Comparison of ENCODE assay signal across 15 mouse cellular contexts in genomic region chr9:61225020-61225652, GRCm38 (mm10).
DNase-seq lines count a peak whose midpoint lies in the region; ATAC-seq and TF ChIP-seq lines count a peak whose summit lies in the region.
"Had no signal": no experiment of that assay in that cellular context is flagged by ENCODE, and none has a peak within 500 bp of the region (broad histone marks: within the 10 kb centered on the region; RNA-seq: fewer than 3 reads in every experiment).

No protein-coding gene starts in this region.

- no peak overlapping the region for H3ac ChIP-seq in myocyte (ENCODE audit: control insufficient read depth, insufficient read length)

- H3K4me3 ChIP-seq in myocyte: no peak overlapping the region
- H3K4me3 ChIP-seq in hindbrain, embryonic 16.5 days (ENCODE audit: low read length): no peak overlapping the region
- no peak overlapping the region for H3K4me3 ChIP-seq in intestine, embryonic 15.5 days (replicated peaks)
- H3K4me3 ChIP-seq: neural tube, embryonic 15.5 days had no signal

- no peak overlapping the region for H3K27ac ChIP-seq in hindbrain, embryonic 16.5 days (ENCODE audit: low read depth, low read length)
- no peak overlapping the region for H3K27ac ChIP-seq in intestine, embryonic 15.5 days
- H3K27ac ChIP-seq: hindbrain, embryonic 14.5 days; neural tube, embryonic 15.5 days had no signal

- no peaks in the 10 kb centered on the region for H3K9me3 ChIP-seq in hindbrain, embryonic 16.5 days (ENCODE audit: control insufficient read depth, low read length)
- H3K9me3 ChIP-seq in intestine, embryonic 15.5 days: no peaks in the 10 kb centered on the region
- H3K9me3 ChIP-seq: neural tube, embryonic 15.5 days had no signal

- peaks cover 14% of the 10 kb centered on the region for H3K4me1 ChIP-seq in hindbrain, embryonic 16.5 days (ENCODE audit: control insufficient read depth, insufficient read depth, low read depth, low read length)
- H3K4me1 ChIP-seq in intestine, embryonic 15.5 days (replicated peaks): no peaks in the 10 kb centered on the region

- no peak overlapping the region for H3K9ac ChIP-seq in hindbrain, embryonic 16.5 days (ENCODE audit: low read depth, low read length)
- no peak overlapping the region for H3K9ac ChIP-seq in intestine, embryonic 15.5 days
- H3K9ac ChIP-seq: hindbrain, embryonic 14.5 days; lung, embryonic 14.5 days; neural tube, embryonic 15.5 days had no signal

- no peak overlapping the region for H3K4me2 ChIP-seq in myocyte (ENCODE audit: low read depth)
- H3K4me2 ChIP-seq in hindbrain, embryonic 16.5 days (ENCODE audit: low read length): no peak overlapping the region
- H3K4me2 ChIP-seq in intestine, embryonic 15.5 days (replicated peaks): no peak overlapping the region
- H3K4me2 ChIP-seq: hindbrain, embryonic 14.5 days; lung, embryonic 14.5 days; neural tube, embryonic 15.5 days had no signal

- WGBS in hindbrain, embryonic 16.5 days: 90% methylated on average over 4 of the region's 4 CpGs
- WGBS in intestine, embryonic 15.5 days: 83% methylated on average over 4 of the region's 4 CpGs

- H3K36me3 ChIP-seq in myocyte (ENCODE audit: control insufficient read depth, insufficient read depth): no peaks in the 10 kb centered on the region
- H3K36me3 ChIP-seq in hindbrain, embryonic 16.5 days (ENCODE audit: control insufficient read depth, insufficient read depth, low read length): no peaks in the 10 kb centered on the region
- no peaks in the 10 kb centered on the region for H3K36me3 ChIP-seq in intestine, embryonic 15.5 days
- H3K36me3 ChIP-seq: neural tube, embryonic 15.5 days had no signal

- DNase-seq in 3134 (ENCODE audit: extremely low read depth, insufficient read length, low spot score): peak; percentile 9
- DNase-seq in B cell, adult 2 months: peak; percentile 33 to 34
- peak; percentile 52 to 53 for DNase-seq in cerebellum, postnatal 25 days
- no peak for DNase-seq in adrenal gland, postnatal 14 days
- DNase-seq: kidney, adult 2 months; kidney, postnatal 4 days; layer of hippocampus, postnatal 36 days; lung, embryonic 14.5 days had no signal

- H3K27me3 ChIP-seq in myocyte (ENCODE audit: control insufficient read depth, insufficient read depth, insufficient read length): peaks cover 29% of the 10 kb centered on the region
- H3K27me3 ChIP-seq in hindbrain, embryonic 16.5 days (replicated peaks; ENCODE audit: control insufficient read depth, insufficient read depth, low read length): no peaks in the 10 kb centered on the region; the same call in 1 of the 2 replicates
- no peaks in the 10 kb centered on the region for H3K27me3 ChIP-seq in intestine, embryonic 15.5 days (replicated peaks)

- H3K79me2 ChIP-seq in myocyte (ENCODE audit: control insufficient read depth, insufficient read depth): no peaks in the 10 kb centered on the region

- no peak for ATAC-seq in hindbrain, embryonic 16.5 days
- no peak for ATAC-seq in monocyte, adult 5-6 weeks (replicated peaks; ENCODE audit: insufficient number of reproducible peaks, low FRiP score, low TSS enrichment, poor library complexity, severe bottlenecking)
- ATAC-seq in intestine, embryonic 15.5 days: no peak
- ATAC-seq: midbrain, embryonic 16.5 days had no signal

- no peak for TF ChIP-seq POLR2A in myocyte (IDR thresholded peaks at IDR 0.05; ENCODE audit: insufficient read length, low read depth)

TF ChIP-seq in myocyte, 11 proteins besides CTCF, POLR2A, EP300 and RAD21:
- TF ChIP-seq MAX (IDR thresholded peaks at IDR 0.05; ENCODE audit: low read depth) (no peak), MYOD1 (IDR thresholded peaks at IDR 0.05; ENCODE audit: control insufficient read depth in 1 of 3, insufficient read length in 2 of 3, low read depth in 2 of 3) (peak in 2 of 3 experiments; percentile 37 to 67), MYOG (IDR thresholded peaks at IDR 0.05; ENCODE audit: control insufficient read depth in 1 of 3, insufficient read depth in 1 of 3, insufficient read length in 2 of 3, low read depth in 2 of 3) (peak in 1 of 3 experiments; percentile 55)
